Mouse (Mus musculus) fat pad, adult 2 months (tissue): ENCODE data around the gene Cfap97.
"Not testable (repeated sequence)": the region's sequence is repeated elsewhere in the genome, so short reads cannot be mapped to it uniquely, and the experiment has no call there.

Source experiments
- DNase-seq: peaks from one replicate; pipeline ENCODE4 v3.0.0-alpha.2; 2011; ENCODE audit warnings: low read depth, low spot score; ENCODE audit errors: extremely low read depth

Gene Cfap97

GRCm38 (mm10) chr8:46216838-46217237 lies 65.3 kb downstream of the Cfap97 start:
- DNase-seq: no peak

- DNase-seq: no peak
These were observed 69.0 kb downstream of the Cfap97 start for GRCm38 (mm10) chr8:46220566-46220965.

- DNase-seq: no peak
These were observed 73.9 kb downstream of the Cfap97 start for GRCm38 (mm10) chr8:46225501-46225900.

GRCm38 (mm10) chr8:46226622-46227021 lies 75.1 kb downstream of the Cfap97 start:
- DNase-seq: no peak

- not testable (repeated sequence) for DNase-seq
These were observed 80.4 kb downstream of the Cfap97 start for GRCm38 (mm10) chr8:46231968-46232367.

- DNase-seq: no peak
These were observed 81.2 kb downstream of the Cfap97 start for GRCm38 (mm10) chr8:46232798-46233197.

- DNase-seq: no peak
These were observed 83.2 kb downstream of the Cfap97 start for GRCm38 (mm10) chr8:46234736-46235135.

GRCm38 (mm10) chr8:46236441-46237223 lies 85.1 kb downstream of the Cfap97 start:
- no peak for DNase-seq

GRCm38 (mm10) chr8:46241568-46242374 lies 90.2 kb downstream of the Cfap97 start:
- DNase-seq: no peak

- DNase-seq: no peak
These were observed 91.4 kb downstream of the Cfap97 start for GRCm38 (mm10) chr8:46242946-46243345.
